Mouse (Mus musculus) lung, embryonic 16.5 days (tissue): ENCODE results near the gene Hap1. TPM values are rescaled to one million over a fixed set of nuclear protein-coding genes. Genes with fewer than 3 reads are reported as not detected.
"Not testable (repeated sequence)": the region's sequence is repeated elsewhere in the genome, so short reads cannot be mapped to it uniquely, and the experiment has no call there.

Experiments
- ATAC-seq: fragments of 200-750 bp; cut with Nextera tagmentation; 2 replicates; pipeline ENCODE4 v1.8.0; 2017; ENCODE audit warnings: low read depth, mild to moderate bottlenecking, moderate library complexity
- H3K27ac ChIP-seq: fragments of 300-500 bp; sonication (generic); 2 replicates; pipeline ENCODE4 v1.5.1; 2014; ENCODE audit warnings: mild to moderate bottlenecking, control low read depth, low read length
- H3K27me3 ChIP-seq: fragments of 300-500 bp; sonication (generic); 2 replicates; pipeline ENCODE4 v1.6.1; 2014; ENCODE audit warnings: low read depth, low read length, mixed read lengths; ENCODE audit not compliant: control insufficient read depth, insufficient read depth
- H3K36me3 ChIP-seq: fragments of 300-500 bp; sonication (generic); 2 replicates; pipeline ENCODE4 v1.6.1; 2014; ENCODE audit warnings: low read length; ENCODE audit not compliant: control insufficient read depth, insufficient read depth
- H3K4me1 ChIP-seq: fragments of 300-500 bp; sonication (generic); replicated peaks from 2 replicates; pipeline ENCODE4 v1.6.1; 2014; ENCODE audit warnings: low read length, mixed read lengths; ENCODE audit not compliant: control insufficient read depth, insufficient read depth
- H3K4me2 ChIP-seq: fragments of 300-500 bp; sonication (generic); 2 replicates; pipeline ENCODE4 v1.6.1; 2014; ENCODE audit warnings: low read depth, low read length, control low read depth
- H3K4me3 ChIP-seq: fragments of 300-500 bp; sonication (generic); 2 replicates; pipeline ENCODE4 v1.5.1; 2014; ENCODE audit warnings: mild to moderate bottlenecking, low read length, control low read depth
- H3K9ac ChIP-seq: fragments of 300-500 bp; sonication (generic); 2 replicates; pipeline ENCODE4 v1.6.1; 2014; ENCODE audit warnings: low read length, control low read depth
- H3K9me3 ChIP-seq: fragments of 300-500 bp; sonication (generic); 2 replicates; pipeline ENCODE4 v1.6.1; 2016; ENCODE audit warnings: low read length; ENCODE audit not compliant: control insufficient read depth
- WGBS: fragments of 180-500 bp; shearing (Covaris S2); extraction: QIAGEN DNeasy Blood & Tissue Kit; methylation state at CpG from one replicate; pipeline ENCODE4 v1.1.7; 2014; 5-methylcytosine and 5-hydroxymethylcytosine counted together
- polyA plus RNA-seq: library from polyadenylated mRNA; unstranded; fragments of >200 nt; fragmentation: Nextera tagmentation; extraction: Ambion mirVana; gene quantifications from 2 replicates; pipeline ENCODE4 v1.2.1, GENCODE M21; 2015

Hap1 gene
- polyA plus RNA-seq, 1 experiment from 2014 or later = 19.7 TPM

- Histone ChIP-seq H3K4me3 (no peak overlapping the region), H3K9me3 (no peaks in the 10 kb centered on the region), H3K27ac (no peak overlapping the region), H3K4me1 (no peaks in the 10 kb centered on the region), H3K36me3 (no peaks in the 10 kb centered on the region), H3K9ac (no peak overlapping the region), H3K27me3 (no peaks in the 10 kb centered on the region), H3K4me2 (no peak overlapping the region)
- ATAC-seq = no peak
- WGBS = 83% methylated on average over 10 of the region's 10 CpGs
Measured at GRCm38 (mm10) chr11:100344269-100344668, 11.7 kb downstream of the Hap1 start.

GRCm38 (mm10) chr11:100335731-100336130, 20.2 kb downstream of the Hap1 start:
- Histone ChIP-seq H3K4me2 (no peak overlapping the region), H3K27me3 (no peaks in the 10 kb centered on the region), H3K27ac (no peak overlapping the region), H3K36me3 (no peaks in the 10 kb centered on the region), H3K4me1 (no peaks in the 10 kb centered on the region), H3K4me3 (no peak overlapping the region), H3K9ac (no peak overlapping the region), H3K9me3 (no peaks in the 10 kb centered on the region)
- no peak for ATAC-seq
- WGBS = 20% methylated on average over 3 of the region's 3 CpGs

- no peak for ATAC-seq
- Histone ChIP-seq H3K36me3 (no peaks in the 10 kb centered on the region), H3K9me3 (no peaks in the 10 kb centered on the region), H3K4me2 (no peak within 1 kb of the TSS), H3K9ac (no peak within 1 kb of the TSS), H3K27me3 (no peaks in the 10 kb centered on the region), H3K4me3 (no peak within 1 kb of the TSS), H3K4me1 (no peaks in the 10 kb centered on the region), H3K27ac (no peak within 1 kb of the TSS)
- 73% methylated on average over 6 of the region's 6 CpGs for WGBS
Measured at GRCm38 (mm10) chr11:100333944-100334457, 21.9 kb downstream of the Hap1 start, which contains the start of gene Gast. Gene Gast, plus strand, starts transcription at chr11:100334407.

- no peak overlapping the region for H3K9ac ChIP-seq
- WGBS = 56% methylated on average over 9 of the region's 9 CpGs
- H3K27ac ChIP-seq = no peak overlapping the region
- no peaks in the 10 kb centered on the region for H3K9me3 ChIP-seq
- H3K4me2 ChIP-seq = no peak overlapping the region
- H3K27me3 ChIP-seq = no peaks in the 10 kb centered on the region
- ATAC-seq = no peak
- no peak overlapping the region for H3K4me3 ChIP-seq
- H3K4me1 ChIP-seq = no peaks in the 10 kb centered on the region
- no peaks in the 10 kb centered on the region for H3K36me3 ChIP-seq
Measured at GRCm38 (mm10) chr11:100332766-100333515, 23.0 kb downstream of the Hap1 start.

- not testable (repeated sequence) for H3K27ac ChIP-seq, H3K9ac ChIP-seq, H3K4me3 ChIP-seq, H3K4me2 ChIP-seq, H3K4me1 ChIP-seq, H3K36me3 ChIP-seq, H3K9me3 ChIP-seq, H3K27me3 ChIP-seq, ATAC-seq
- 37% methylated on average over 8 of the region's 8 CpGs for WGBS
Measured at GRCm38 (mm10) chr11:100330816-100331375, 25.0 kb downstream of the Hap1 start.

- Histone ChIP-seq H3K27ac (no peak overlapping the region), H3K4me1 (no peaks in the 10 kb centered on the region), H3K4me3 (no peak overlapping the region), H3K27me3 (no peaks in the 10 kb centered on the region), H3K9me3 (no peaks in the 10 kb centered on the region), H3K4me2 (no peak overlapping the region), H3K36me3 (no peaks in the 10 kb centered on the region), H3K9ac (no peak overlapping the region)
- ATAC-seq = no peak
- WGBS = 55% methylated on average over 16 of the region's 16 CpGs
Measured at GRCm38 (mm10) chr11:100330235-100330634, 25.7 kb downstream of the Hap1 start.

GRCm38 (mm10) chr11:100327761-100328160, 28.2 kb downstream of the Hap1 start:
- H3K4me1 ChIP-seq = no peaks in the 10 kb centered on the region
- H3K4me2 ChIP-seq = no peak overlapping the region
- H3K9ac ChIP-seq = no peak overlapping the region
- H3K27me3 ChIP-seq = no peaks in the 10 kb centered on the region
- H3K4me3 ChIP-seq = no peak overlapping the region
- H3K9me3 ChIP-seq = no peaks in the 10 kb centered on the region
- no peaks in the 10 kb centered on the region for H3K36me3 ChIP-seq
- no peak overlapping the region for H3K27ac ChIP-seq
- ATAC-seq = no peak
- WGBS = 70% methylated on average over 6 of the region's 6 CpGs

GRCm38 (mm10) chr11:100327316-100327715, 28.6 kb downstream of the Hap1 start:
- no peak overlapping the region for H3K4me3 ChIP-seq
- no peaks in the 10 kb centered on the region for H3K9me3 ChIP-seq
- H3K27me3 ChIP-seq = no peaks in the 10 kb centered on the region
- no peak overlapping the region for H3K9ac ChIP-seq
- no peak for ATAC-seq
- H3K4me1 ChIP-seq = no peaks in the 10 kb centered on the region
- no peak overlapping the region for H3K4me2 ChIP-seq
- no peak overlapping the region for H3K27ac ChIP-seq
- 50% methylated on average over 11 of the region's 11 CpGs for WGBS
- H3K36me3 ChIP-seq = peaks cover 1% of the 10 kb centered on the region

- WGBS = 61% methylated on average over 11 of the region's 11 CpGs
- ATAC-seq = no peak
- H3K9me3 ChIP-seq = no peaks in the 10 kb centered on the region
Measured at GRCm38 (mm10) chr11:100325062-100325629, 30.8 kb downstream of the Hap1 start.

More at GRCm38 (mm10) chr11:100325062-100325629, 30.8 kb downstream of the Hap1 start:
- Histone ChIP-seq H3K27ac (no peak overlapping the region), H3K4me2 (no peak overlapping the region), H3K4me1 (peaks cover 4% of the 10 kb centered on the region; the same call in 1 of the 2 replicates), H3K36me3 (peaks cover 15% of the 10 kb centered on the region), H3K27me3 (no peaks in the 10 kb centered on the region), H3K9ac (no peak overlapping the region), H3K4me3 (no peak overlapping the region)
